Mouse (Mus musculus) ES-E14 (cell line): ENCODE data around the gene Pxt1.

Experiments
- CHD2 ChIP-seq: IDR thresholded peaks from 2 replicates; pipeline ENCODE4 v1.6.1; 2014; ENCODE audit warnings: mild to moderate bottlenecking, low read depth, low read length, inconsistent platforms
- HCFC1 ChIP-seq: IDR thresholded peaks from 2 replicates; pipeline ENCODE4 v1.6.1; 2012; ENCODE audit warnings: low read length, inconsistent platforms, borderline replicate concordance; ENCODE audit not compliant: insufficient read depth
- MAFK ChIP-seq: IDR thresholded peaks from 2 replicates; pipeline ENCODE4 v1.6.1; 2014; ENCODE audit warnings: mild to moderate bottlenecking, low read depth, low read length, inconsistent platforms; ENCODE audit not compliant: insufficient read depth
- ZC3H11A ChIP-seq: IDR thresholded peaks from 2 replicates; pipeline ENCODE4 v1.6.1; 2012; ENCODE audit warnings: low read depth, mild to moderate bottlenecking, inconsistent platforms, low read length, borderline replicate concordance
- ZNF384 ChIP-seq: IDR thresholded peaks from 2 replicates; pipeline ENCODE4 v1.6.1; 2012; ENCODE audit warnings: low read depth, low read length, inconsistent platforms

GRCm38 (mm10) chr17:28948661-28949060 is 5.0 kb upstream of the Pxt1 start:
- TF ChIP-seq MAFK (no peak), ZNF384 (no peak), ZC3H11A (no peak), CHD2 (no peak), HCFC1 (no peak)
